Mouse (Mus musculus): ENCODE measurements around the gene Madd. TPM values are rescaled to one million over a fixed set of nuclear protein-coding genes. Genes with fewer than 3 reads are reported as not detected.

The Madd gene
- polyA plus RNA-seq, 1 experiment from 2014 or later, result 8.6 TPM

- WGBS, result 59% methylated on average over 4 of the region's 4 CpGs
- no peak for ATAC-seq (ENCODE audit: insufficient read depth)
- Histone ChIP-seq H3K4me1 (ENCODE audit: insufficient read depth) (no peaks in the 10 kb centered on the region), H3K36me3 (ENCODE audit: insufficient read depth) (no peaks in the 10 kb centered on the region), H3K9ac (no peak overlapping the region), H3K27me3 (ENCODE audit: insufficient read depth, low read length) (no peaks in the 10 kb centered on the region), H3K4me3 (ENCODE audit: low read depth, low read length) (no peak overlapping the region), H3K27ac (ENCODE audit: low read depth) (no peak overlapping the region), H3K9me3 (ENCODE audit: low read depth, low read length) (no peaks in the 10 kb centered on the region), H3K4me2 (no peak overlapping the region)
- no peak for DNase-seq
- no peak for TF ChIP-seq CTCF (IDR thresholded peaks at IDR 0.05; ENCODE audit: low read depth)
Observed at GRCm38 (mm10) chr2:91187431-91187830, 3.8 kb upstream of the Madd start.

DNA sequence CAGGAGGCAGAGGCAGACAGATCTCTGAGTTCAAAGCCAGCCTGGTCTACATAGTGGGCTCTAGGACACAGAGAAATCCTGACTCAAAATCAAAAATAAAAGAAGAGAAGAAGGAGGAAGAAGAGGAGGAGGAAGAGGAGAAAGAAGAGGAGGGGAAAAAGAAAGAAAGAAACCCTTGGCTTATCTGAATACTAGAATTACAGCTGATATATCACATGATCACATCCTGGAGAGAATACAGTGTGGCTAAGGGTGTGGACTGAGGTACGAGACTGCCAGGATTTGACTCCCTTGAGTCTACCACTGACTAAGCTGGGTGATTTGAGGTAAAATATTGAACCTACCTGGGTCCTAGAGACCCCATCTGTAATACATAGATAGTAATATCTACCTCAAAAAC is 2.6 kb upstream of the Madd start:
- Histone ChIP-seq H3K27ac (ENCODE audit: low read depth) (no peak overlapping the region), H3K36me3 (ENCODE audit: insufficient read depth) (no peaks in the 10 kb centered on the region), H3K4me1 (ENCODE audit: insufficient read depth) (peaks cover 5% of the 10 kb centered on the region; the same call in 1 of the 2 replicates), H3K4me3 (ENCODE audit: low read depth, low read length) (no peak overlapping the region), H3K9ac (no peak overlapping the region), H3K27me3 (ENCODE audit: insufficient read depth, low read length) (no peaks in the 10 kb centered on the region), H3K9me3 (ENCODE audit: low read depth, low read length) (no peaks in the 10 kb centered on the region), H3K4me2 (no peak overlapping the region)
- WGBS, result 48% methylated on average over 1 of the region's 1 CpGs
- ATAC-seq (ENCODE audit: insufficient read depth) (no peak), DNase-seq (no peak)
- no peak for TF ChIP-seq CTCF (IDR thresholded peaks at IDR 0.05; ENCODE audit: low read depth)

DNA sequence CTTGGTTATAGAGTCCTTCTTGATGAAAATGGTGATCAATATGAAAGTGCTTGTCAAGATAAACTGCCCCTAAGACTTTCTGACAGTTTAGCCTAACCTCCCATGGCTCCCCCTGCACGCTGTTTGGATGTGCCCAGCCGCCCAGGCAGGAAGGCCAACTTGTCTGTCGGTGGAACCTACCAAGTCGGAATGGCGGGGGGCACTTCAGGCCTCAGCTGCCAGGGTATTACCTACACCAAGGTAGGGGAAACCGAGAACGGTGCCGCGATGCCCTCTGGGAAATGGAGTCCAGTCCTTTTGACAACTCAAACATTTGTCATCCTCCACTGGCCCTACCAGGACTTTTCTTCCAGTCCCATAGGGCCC is 506 bp downstream of the Madd start:
- Histone ChIP-seq H3K4me3 (ENCODE audit: low read depth, low read length) (peak overlapping the region; percentile 85), H3K36me3 (ENCODE audit: insufficient read depth) (no peaks in the 10 kb centered on the region), H3K27ac (ENCODE audit: low read depth) (peak overlapping the region; percentile 79), H3K4me2 (peak overlapping the region; percentile 70), H3K4me1 (ENCODE audit: insufficient read depth) (peaks cover 5% of the 10 kb centered on the region; the same call in 1 of the 2 replicates), H3K9ac (peak overlapping the region; percentile 65), H3K27me3 (ENCODE audit: insufficient read depth, low read length) (no peaks in the 10 kb centered on the region), H3K9me3 (ENCODE audit: low read depth, low read length) (no peaks in the 10 kb centered on the region)
- ATAC-seq (ENCODE audit: insufficient read depth), result peak; percentile 95
- 0% methylated on average over 9 of the region's 9 CpGs for WGBS
- TF ChIP-seq CTCF (IDR thresholded peaks at IDR 0.05; ENCODE audit: low read depth), result no peak
- peak; percentile 96 for DNase-seq

DNA sequence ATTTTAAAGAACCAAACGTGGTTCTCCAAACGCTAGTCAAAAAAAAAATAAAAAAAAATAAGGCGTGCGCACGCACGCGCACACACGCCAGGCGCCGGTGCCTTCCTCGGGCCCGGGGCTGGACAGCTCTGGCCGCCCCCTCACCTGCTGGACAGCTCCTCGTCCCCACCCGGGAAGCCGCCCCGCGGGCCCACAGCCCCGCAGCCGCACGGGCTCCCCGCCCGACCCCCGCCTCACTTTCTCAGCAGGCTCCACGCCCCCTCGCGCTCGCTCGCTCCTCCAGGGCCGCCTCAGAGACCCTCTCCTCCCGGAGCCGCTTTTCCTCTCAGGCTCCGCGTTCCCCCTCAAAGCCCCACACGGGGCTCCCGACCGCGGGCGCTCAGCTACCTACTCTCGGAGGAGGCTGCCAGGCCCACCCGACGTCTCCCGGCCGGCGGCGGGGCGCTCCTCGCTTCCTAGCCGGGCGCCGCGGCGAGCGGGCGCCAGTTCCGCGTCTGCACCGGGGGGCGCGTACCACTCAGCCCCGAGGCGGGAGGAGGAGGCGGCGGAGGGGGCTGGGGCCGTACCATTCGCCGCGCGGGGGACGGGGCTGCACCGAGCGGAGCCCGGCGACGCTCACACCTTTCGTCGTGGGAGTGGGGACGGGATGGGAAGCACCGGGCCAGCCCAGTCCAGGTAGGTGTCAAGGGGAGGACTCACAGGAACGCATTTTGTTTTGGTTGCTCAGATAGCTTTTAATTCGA is 1.1 kb downstream of the Madd start:
- no peak for TF ChIP-seq CTCF (IDR thresholded peaks at IDR 0.05; ENCODE audit: low read depth)
- Histone ChIP-seq H3K4me3 (ENCODE audit: low read depth, low read length) (peak overlapping the region; percentile 85), H3K9ac (peak overlapping the region; percentile 65), H3K27ac (ENCODE audit: low read depth) (peak overlapping the region; percentile 79), H3K4me1 (ENCODE audit: insufficient read depth) (peaks cover 5% of the 10 kb centered on the region; the same call in 1 of the 2 replicates), H3K27me3 (ENCODE audit: insufficient read depth, low read length) (no peaks in the 10 kb centered on the region), H3K36me3 (ENCODE audit: insufficient read depth) (no peaks in the 10 kb centered on the region), H3K4me2 (peak overlapping the region; percentile 70), H3K9me3 (ENCODE audit: low read depth, low read length) (no peaks in the 10 kb centered on the region)
- DNase-seq, result peak; percentile 84
- under 1% methylated on average over 75 of the region's 81 CpGs for WGBS
- peak; percentile 94 for ATAC-seq (ENCODE audit: insufficient read depth)

DNA sequence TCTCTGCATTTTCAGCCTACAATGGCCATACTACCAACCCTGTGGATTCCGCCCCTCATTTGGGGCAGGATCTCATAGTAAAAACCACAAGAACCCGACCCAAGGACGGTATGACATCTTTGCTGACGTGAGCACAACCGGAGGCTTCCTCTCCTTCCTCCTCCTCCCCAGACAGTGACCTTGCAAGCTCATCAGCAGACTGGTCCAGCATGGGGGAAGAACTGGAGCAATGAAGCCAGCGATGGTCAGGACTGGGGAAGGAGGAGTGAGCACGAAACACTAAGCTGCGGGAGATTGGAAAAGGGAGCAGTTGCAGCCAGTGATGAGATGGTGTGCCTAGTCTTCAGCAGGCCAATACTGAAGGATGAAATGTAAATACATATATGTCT is 1.6 kb downstream of the Madd start:
- Histone ChIP-seq H3K4me2 (peak overlapping the region; percentile 70), H3K4me1 (ENCODE audit: insufficient read depth) (peaks cover 5% of the 10 kb centered on the region; the same call in 1 of the 2 replicates), H3K9me3 (ENCODE audit: low read depth, low read length) (no peaks in the 10 kb centered on the region), H3K4me3 (ENCODE audit: low read depth, low read length) (peak overlapping the region; percentile 85), H3K27ac (ENCODE audit: low read depth) (no peak overlapping the region), H3K9ac (peak overlapping the region; percentile 65; the same call in 1 of the 2 replicates), H3K36me3 (ENCODE audit: insufficient read depth) (no peaks in the 10 kb centered on the region), H3K27me3 (ENCODE audit: insufficient read depth, low read length) (no peaks in the 10 kb centered on the region)
- WGBS, result 12% methylated on average over 8 of the region's 8 CpGs
- no peak for TF ChIP-seq CTCF (IDR thresholded peaks at IDR 0.05; ENCODE audit: low read depth)
- ATAC-seq (ENCODE audit: insufficient read depth), result no peak
- DNase-seq, result no peak

- H3K27me3 ChIP-seq (ENCODE audit: insufficient read depth, low read length), result no peaks in the 10 kb centered on the region
- H3K4me1 ChIP-seq (ENCODE audit: insufficient read depth), result peaks cover 5% of the 10 kb centered on the region; the same call in 1 of the 2 replicates
- no peak overlapping the region for H3K4me3 ChIP-seq (ENCODE audit: low read depth, low read length)
- no peak overlapping the region for H3K9ac ChIP-seq
- H3K9me3 ChIP-seq (ENCODE audit: low read depth, low read length), result no peaks in the 10 kb centered on the region
- H3K4me2 ChIP-seq, result no peak overlapping the region
- WGBS, result 67% methylated on average over 5 of the region's 5 CpGs
- ATAC-seq (ENCODE audit: insufficient read depth) (no peak), DNase-seq (no peak)
- no peak for TF ChIP-seq CTCF (IDR thresholded peaks at IDR 0.05; ENCODE audit: low read depth)
- H3K27ac ChIP-seq (ENCODE audit: low read depth), result no peak overlapping the region
- peaks cover 2% of the 10 kb centered on the region; the same call in 1 of the 2 replicates for H3K36me3 ChIP-seq (ENCODE audit: insufficient read depth)
Observed at GRCm38 (mm10) chr2:91180706-91181105, 2.9 kb downstream of the Madd start.

GRCm38 (mm10) chr2:91179825-91180224 is 3.8 kb downstream of the Madd start:
- Histone ChIP-seq H3K36me3 (ENCODE audit: insufficient read depth) (peaks cover 2% of the 10 kb centered on the region; the same call in 1 of the 2 replicates), H3K4me2 (no peak overlapping the region), H3K27ac (ENCODE audit: low read depth) (no peak overlapping the region), H3K9me3 (ENCODE audit: low read depth, low read length) (no peaks in the 10 kb centered on the region), H3K27me3 (ENCODE audit: insufficient read depth, low read length) (no peaks in the 10 kb centered on the region), H3K9ac (no peak overlapping the region), H3K4me3 (ENCODE audit: low read depth, low read length) (no peak overlapping the region), H3K4me1 (ENCODE audit: insufficient read depth) (peaks cover 5% of the 10 kb centered on the region; the same call in 1 of the 2 replicates)
- WGBS, result 41% methylated on average over 4 of the region's 4 CpGs
- ATAC-seq (ENCODE audit: insufficient read depth), result no peak
- DNase-seq, result peak; percentile 37
- no peak for TF ChIP-seq CTCF (IDR thresholded peaks at IDR 0.05; ENCODE audit: low read depth)
